Mouse (Mus musculus) urinary bladder, postnatal 25 days (tissue): Measurements from ENCODE around the gene Lrch3.
"Not testable (repeated sequence)": the region's sequence is repeated elsewhere in the genome, so short reads cannot be mapped to it uniquely, and the experiment has no call there.

Source experiments
- DNase-seq: peaks from one replicate; pipeline ENCODE4 v3.0.0; 2022; ENCODE audit warnings: low spot score

The Lrch3 gene

GRCm38 (mm10) chr16:32913937-32914881 lies at the start of gene Lrch3:
Gene Lrch3 (plus strand): TSS chr16:32914100.
- DNase-seq: peak; percentile 97

- no peak for DNase-seq
Observed at GRCm38 (mm10) chr16:32865401-32865800, 48.5 kb upstream of the Lrch3 start.

GRCm38 (mm10) chr16:32866713-32867112 lies 47.2 kb upstream of the Lrch3 start:
- no peak for DNase-seq

- peak; percentile 70 for DNase-seq
Observed at GRCm38 (mm10) chr16:32867919-32868552, 45.9 kb upstream of the Lrch3 start.

GRCm38 (mm10) chr16:32870231-32870630 lies 43.7 kb upstream of the Lrch3 start:
- DNase-seq: no peak

- no peak for DNase-seq
Observed at GRCm38 (mm10) chr16:32873366-32873765, 40.5 kb upstream of the Lrch3 start.

- DNase-seq: not testable (repeated sequence)
Observed at GRCm38 (mm10) chr16:32875281-32875680, 38.6 kb upstream of the Lrch3 start.

GRCm38 (mm10) chr16:32875847-32876246 lies 38.1 kb upstream of the Lrch3 start:
- no peak for DNase-seq

- DNase-seq: no peak
Observed at GRCm38 (mm10) chr16:32876831-32877230, 37.1 kb upstream of the Lrch3 start.

- peak; percentile 91 for DNase-seq
Observed at GRCm38 (mm10) chr16:32877343-32878156, 36.4 kb upstream of the Lrch3 start, which contains the start of the genes Fyttd1 and Rubcn. Gene Fyttd1 (plus strand): TSS chr16:32877500. Gene Rubcn (minus strand): TSS chr16:32877766.

- DNase-seq: no peak
Observed at GRCm38 (mm10) chr16:32878157-32878598, 35.7 kb upstream of the Lrch3 start.

- no peak for DNase-seq
Observed at GRCm38 (mm10) chr16:32878972-32879926, 34.7 kb upstream of the Lrch3 start.

- no peak for DNase-seq
Observed at GRCm38 (mm10) chr16:32881538-32881937, 32.4 kb upstream of the Lrch3 start.

- DNase-seq: no peak
Observed at GRCm38 (mm10) chr16:32887996-32888395, 25.9 kb upstream of the Lrch3 start.

GRCm38 (mm10) chr16:32889881-32890280 lies 24.0 kb upstream of the Lrch3 start:
- DNase-seq: no peak

- no peak for DNase-seq
Observed at GRCm38 (mm10) chr16:32896126-32896525, 17.8 kb upstream of the Lrch3 start.

- DNase-seq: no peak
Observed at GRCm38 (mm10) chr16:32901360-32902050, 12.4 kb upstream of the Lrch3 start.

GRCm38 (mm10) chr16:32902051-32902428 lies 11.9 kb upstream of the Lrch3 start:
- DNase-seq: no peak

GRCm38 (mm10) chr16:32906186-32906585 lies 7.7 kb upstream of the Lrch3 start:
- DNase-seq: no peak

GRCm38 (mm10) chr16:32906727-32907126 lies 7.2 kb upstream of the Lrch3 start:
- no peak for DNase-seq
